Mouse (Mus musculus) G1E-ER4 (cell line): Measurements from ENCODE around the gene Elmo2. TPM values are rescaled to one million over a fixed set of nuclear protein-coding genes. Genes with fewer than 3 reads are reported as not detected.

ENCODE experiments used
- GATA1 ChIP-seq: IDR thresholded peaks from one replicate; pipeline ENCODE4 v1.8.0; 2012; ENCODE audit warnings: low read length, inconsistent platforms
- polyA plus RNA-seq: library from polyadenylated mRNA; stranded (reverse); fragments of >175 nt; gene quantifications from 2 replicates; pipeline ENCODE4 v1.2.3, GENCODE M21; 2012

Gene Elmo2
- polyA plus RNA-seq, 1 experiment: 6.9 TPM

GRCm38 (mm10) chr2:165332610-165333210 is 6.4 kb upstream of the Elmo2 start:
- TF ChIP-seq GATA1: no peak

GRCm38 (mm10) chr2:165329703-165330102 is 3.4 kb upstream of the Elmo2 start:
- TF ChIP-seq GATA1: no peak

GRCm38 (mm10) chr2:165328746-165329145 is 2.5 kb upstream of the Elmo2 start:
- no peak for TF ChIP-seq GATA1

GRCm38 (mm10) chr2:165327386-165327785 is 1.1 kb upstream of the Elmo2 start:
- no peak for TF ChIP-seq GATA1

GRCm38 (mm10) chr2:165325521-165326303 is 567 bp downstream of the Elmo2 start:
- no peak for TF ChIP-seq GATA1

GRCm38 (mm10) chr2:165323928-165324327 is 2.4 kb downstream of the Elmo2 start:
- TF ChIP-seq GATA1: no peak

GRCm38 (mm10) chr2:165323484-165323883 is 2.8 kb downstream of the Elmo2 start:
- TF ChIP-seq GATA1: no peak

- no peak for TF ChIP-seq GATA1
Measured at GRCm38 (mm10) chr2:165321981-165322735, 4.1 kb downstream of the Elmo2 start.

- TF ChIP-seq GATA1: no peak
Measured at GRCm38 (mm10) chr2:165321381-165321888, 4.8 kb downstream of the Elmo2 start.

GRCm38 (mm10) chr2:165320531-165321150 is 5.6 kb downstream of the Elmo2 start:
- TF ChIP-seq GATA1: no peak

GRCm38 (mm10) chr2:165319503-165319902 is 6.8 kb downstream of the Elmo2 start:
- TF ChIP-seq GATA1: no peak

GRCm38 (mm10) chr2:165318941-165319340 is 7.3 kb downstream of the Elmo2 start:
- no peak for TF ChIP-seq GATA1

GRCm38 (mm10) chr2:165317621-165318263 is 8.5 kb downstream of the Elmo2 start:
- TF ChIP-seq GATA1: no peak

- TF ChIP-seq GATA1: no peak
Measured at GRCm38 (mm10) chr2:165316837-165317473, 9.3 kb downstream of the Elmo2 start.

GRCm38 (mm10) chr2:165316204-165316603 is 10.1 kb downstream of the Elmo2 start:
- no peak for TF ChIP-seq GATA1
